Mouse (Mus musculus): Measurements from ENCODE around the gene Cnksr1. TPM values are rescaled to one million over a fixed set of nuclear protein-coding genes. Genes with fewer than 3 reads are reported as not detected.

The Cnksr1 gene
- total RNA-seq, 2 experiments from 2014 or later = not detected

GRCm38 (mm10) chr4:134253722-134254324 lies 15.6 kb upstream of the Cnksr1 start, which contains the start of gene Grrp1:
TSS of gene Grrp1 (minus strand) at chr4:134254106.
- ATAC-seq (replicated peaks; ENCODE audit: low FRiP score, low TSS enrichment, poor library complexity, severe bottlenecking) = no peak

GRCm38 (mm10) chr4:134252911-134253721 lies 14.9 kb upstream of the Cnksr1 start:
- no peak for ATAC-seq (replicated peaks; ENCODE audit: low FRiP score, low TSS enrichment, poor library complexity, severe bottlenecking)

GRCm38 (mm10) chr4:134252131-134252910 lies 14.1 kb upstream of the Cnksr1 start:
- ATAC-seq (replicated peaks; ENCODE audit: low FRiP score, low TSS enrichment, poor library complexity, severe bottlenecking) = no peak

GRCm38 (mm10) chr4:134251241-134252130 lies 13.3 kb upstream of the Cnksr1 start:
- ATAC-seq (replicated peaks; ENCODE audit: low FRiP score, low TSS enrichment, poor library complexity, severe bottlenecking) = peak; percentile 34

GRCm38 (mm10) chr4:134250930-134251240 lies 12.7 kb upstream of the Cnksr1 start:
- no peak for ATAC-seq (replicated peaks; ENCODE audit: low FRiP score, low TSS enrichment, poor library complexity, severe bottlenecking)

- no peak for ATAC-seq (replicated peaks; ENCODE audit: low FRiP score, low TSS enrichment, poor library complexity, severe bottlenecking)
Observed at GRCm38 (mm10) chr4:134250116-134250929, 12.1 kb upstream of the Cnksr1 start.

- 0 out of 2 replicates have a peak, but pooled peaks have one; percentile 28 for ATAC-seq (replicated peaks; ENCODE audit: low FRiP score, low TSS enrichment, poor library complexity, severe bottlenecking)
Observed at GRCm38 (mm10) chr4:134249651-134250050, 11.5 kb upstream of the Cnksr1 start.

- no peak for ATAC-seq (replicated peaks; ENCODE audit: low FRiP score, low TSS enrichment, poor library complexity, severe bottlenecking)
Observed at GRCm38 (mm10) chr4:134246719-134247258, 8.6 kb upstream of the Cnksr1 start, which contains the start of gene Gm30191. TSS of gene Gm30191 (plus strand) at chr4:134246935.

- no peak for ATAC-seq (replicated peaks; ENCODE audit: low FRiP score, low TSS enrichment, poor library complexity, severe bottlenecking)
Observed at GRCm38 (mm10) chr4:134246256-134246655, 8.1 kb upstream of the Cnksr1 start.

GRCm38 (mm10) chr4:134245148-134245843 lies 7.1 kb upstream of the Cnksr1 start, which contains the start of gene Zfp593:
TSS of gene Zfp593 (minus strand) at chr4:134245592.
- ATAC-seq (replicated peaks; ENCODE audit: low FRiP score, low TSS enrichment, poor library complexity, severe bottlenecking) = peak; percentile 84

GRCm38 (mm10) chr4:134243516-134244250 lies 5.5 kb upstream of the Cnksr1 start, which contains the start of gene E130218I03Rik:
TSS of gene E130218I03Rik (plus strand) at chr4:134243662.
- no peak for ATAC-seq (replicated peaks; ENCODE audit: low FRiP score, low TSS enrichment, poor library complexity, severe bottlenecking)

- 0 out of 2 replicates have a peak, but pooled peaks have one; percentile 18 for ATAC-seq (replicated peaks; ENCODE audit: low FRiP score, low TSS enrichment, poor library complexity, severe bottlenecking)
Observed at GRCm38 (mm10) chr4:134238686-134239085, 487 bp upstream of the Cnksr1 start.

GRCm38 (mm10) chr4:134237582-134238278 lies 469 bp downstream of the Cnksr1 start:
- ATAC-seq (replicated peaks; ENCODE audit: low FRiP score, low TSS enrichment, poor library complexity, severe bottlenecking) = 0 out of 2 replicates have a peak, but pooled peaks have one; percentile 7

GRCm38 (mm10) chr4:134234876-134235275 lies 3.3 kb downstream of the Cnksr1 start:
- ATAC-seq (replicated peaks; ENCODE audit: low FRiP score, low TSS enrichment, poor library complexity, severe bottlenecking) = no peak

- ATAC-seq (replicated peaks; ENCODE audit: low FRiP score, low TSS enrichment, poor library complexity, severe bottlenecking) = no peak
Observed at GRCm38 (mm10) chr4:134230431-134230830, 7.8 kb downstream of the Cnksr1 start.

- ATAC-seq (replicated peaks; ENCODE audit: low FRiP score, low TSS enrichment, poor library complexity, severe bottlenecking) = no peak
Observed at GRCm38 (mm10) chr4:134227194-134227593, 11.0 kb downstream of the Cnksr1 start, which contains the start of gene Catsper4. TSS of gene Catsper4 (minus strand) at chr4:134227383.

Data from megakaryocyte-erythroid progenitor cell, adult 5-6 weeks (primary cell).